Mouse (Mus musculus) heart, postnatal 14 days (tissue): ENCODE measurements around the gene Ola1. TPM values are rescaled to one million over a fixed set of nuclear protein-coding genes. Genes with fewer than 3 reads are reported as not detected.

Experiments
- DNase-seq, 2 experiments: peaks; one replicate each; pipeline ENCODE4 v3.0.0; 2021 to 2022
- intact Hi-C: fragments of 180-260 bp; cut with DNase I; formaldehyde crosslinking; loops from one replicate; pipeline ENCODE4 v1.15.1; 2025
- long read RNA-seq, 2 experiments: library from polyadenylated mRNA; stranded (forward); transcript quantifications; one replicate each; pipeline ENCODE4 v2.0.0; 2021
- total RNA-seq, 2 experiments: library from RNA; stranded (reverse); gene quantifications; 2 replicates each; pipeline ENCODE4 v1.2.3; 2021

The Ola1 gene
- total RNA-seq: 10 to 100 TPM; 48.0 to 50.7 TPM
- long read RNA-seq, experiment 1, transcript Ola1-201 (11 exons, 2,175 nt): major isoform, 35 of 41 reads
- long read RNA-seq, experiment 1, partial matches to known transcripts: 3 of 41 reads
- long read RNA-seq, experiment 1, other reads (novel, unspliced or antisense): 2 of 41 reads
- long read RNA-seq, experiment 2, transcript Ola1-201 (11 exons, 2,175 nt): major isoform, 23 of 25 reads
- long read RNA-seq, experiment 2, partial matches to known transcripts: 0 of 25 reads
- long read RNA-seq, experiment 2, other reads (novel, unspliced or antisense): 2 of 25 reads

- intact Hi-C loops: no loop called here
- no peak for DNase-seq
Observed at GRCm38 (mm10) chr2:73218913-73219312, at the start of gene Ola1. Ola1 (minus strand) TSS chr2:73218924.

GRCm38 (mm10) chr2:73268281-73268680 is 49.6 kb upstream of the Ola1 start:
- intact Hi-C loops: no loop called here
- peak in 1 of 2 experiments; percentile 12 for DNase-seq

DNA sequence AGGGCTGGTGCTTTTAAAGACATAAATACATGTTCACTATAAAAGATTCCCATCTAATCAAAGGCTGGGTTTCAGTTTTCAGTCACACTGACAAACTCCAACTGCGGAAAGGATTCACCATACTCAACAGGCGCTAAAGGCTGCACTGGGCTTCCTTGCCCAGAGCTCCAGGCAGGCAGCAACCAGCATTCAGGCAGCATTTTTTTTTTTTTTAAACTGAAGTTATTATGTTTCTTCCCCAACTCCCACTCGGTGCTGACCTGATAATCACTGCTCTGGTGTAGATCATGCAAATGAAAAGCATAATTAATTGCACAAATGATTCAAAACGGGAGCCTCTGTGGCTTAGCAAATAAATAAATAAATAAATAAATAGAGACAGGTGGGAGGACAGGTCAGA is 49.1 kb upstream of the Ola1 start:
- intact Hi-C loops: no loop called here
- no peak for DNase-seq

- no peak for DNase-seq
- intact Hi-C loops: no loop called here
Observed at GRCm38 (mm10) chr2:73267231-73267630, 48.5 kb upstream of the Ola1 start.

DNA sequence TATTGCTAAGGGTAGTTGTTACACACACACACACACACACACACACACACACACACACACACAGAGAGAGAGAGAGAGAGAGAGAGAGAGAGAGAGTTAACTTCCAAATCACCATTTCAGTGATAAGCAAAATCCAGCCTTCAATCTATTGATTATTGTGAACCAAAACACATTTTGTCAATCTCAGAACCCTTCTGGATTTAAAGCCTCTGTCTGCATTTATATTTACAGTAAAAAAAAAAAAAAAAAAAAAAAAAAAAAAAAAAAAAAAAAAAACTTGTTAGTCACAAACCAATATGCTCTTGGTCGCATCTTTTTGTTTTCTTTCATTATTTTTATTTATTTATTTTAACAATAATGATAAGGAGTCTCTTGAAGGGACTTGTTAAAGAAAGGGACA is 47.9 kb upstream of the Ola1 start:
- DNase-seq: no peak
- intact Hi-C loops: no loop called here

DNA sequence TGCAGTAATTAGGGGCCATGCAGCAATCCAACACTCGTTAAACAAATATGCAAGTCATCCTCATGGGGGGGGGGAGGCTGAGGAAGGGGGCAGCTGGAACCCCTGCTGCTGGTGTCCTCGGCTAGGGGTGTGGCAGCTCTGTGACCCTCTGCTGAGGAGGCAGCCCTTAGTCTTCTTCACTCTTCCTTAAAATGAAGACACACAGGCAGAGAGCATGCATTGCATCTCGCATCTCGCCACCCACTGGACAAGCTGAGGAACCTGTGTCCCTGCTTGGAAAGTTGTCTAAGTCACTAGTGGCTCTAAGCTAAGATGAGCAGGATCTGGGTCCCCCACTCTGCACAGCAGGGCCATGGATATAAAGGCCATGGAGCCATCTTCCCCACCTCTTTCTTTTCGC is 47.3 kb upstream of the Ola1 start:
- intact Hi-C loops: no loop called here
- DNase-seq: no peak

DNA sequence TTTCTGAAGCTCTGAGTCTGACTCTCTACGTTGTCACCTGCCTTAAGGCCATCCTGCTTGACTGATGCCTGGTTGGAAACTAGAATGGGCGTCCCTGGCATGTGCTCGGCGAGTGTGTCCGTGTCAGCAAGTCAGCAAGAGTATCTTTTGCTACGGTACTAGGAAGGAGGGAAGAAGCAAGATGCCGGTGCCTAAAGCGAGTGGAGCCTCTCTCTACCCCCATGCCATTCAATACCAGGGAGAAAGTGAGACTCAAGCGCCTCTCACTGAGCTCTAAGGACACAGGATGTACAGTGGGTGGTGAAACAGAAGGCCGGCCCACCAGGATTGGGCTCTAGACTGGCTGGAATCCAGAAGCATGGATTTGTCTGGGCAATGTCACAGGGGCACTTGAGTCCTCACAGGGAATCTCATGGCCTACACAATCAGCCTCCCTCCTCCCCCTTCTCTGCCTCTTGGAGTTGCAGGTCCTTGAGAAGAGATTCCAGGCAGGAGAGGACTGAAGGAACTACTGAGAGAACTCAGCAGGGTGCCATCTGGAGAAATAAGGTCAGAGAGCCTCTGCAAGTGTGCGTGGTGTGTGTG is 46.0 kb upstream of the Ola1 start:
- intact Hi-C loops: no loop called here
- DNase-seq: no peak

- peak in 1 of 2 experiments; percentile 34 for DNase-seq
- intact Hi-C loops: no loop called here
Observed at GRCm38 (mm10) chr2:73263794-73264610, 45.3 kb upstream of the Ola1 start.

- DNase-seq: peak in 1 of 2 experiments; percentile 36
- intact Hi-C loops: no loop called here
Observed at GRCm38 (mm10) chr2:73263172-73263765, 44.5 kb upstream of the Ola1 start.

GRCm38 (mm10) chr2:73248701-73249100 is 30.0 kb upstream of the Ola1 start:
- intact Hi-C loops: no loop called here
- no peak for DNase-seq

DNA sequence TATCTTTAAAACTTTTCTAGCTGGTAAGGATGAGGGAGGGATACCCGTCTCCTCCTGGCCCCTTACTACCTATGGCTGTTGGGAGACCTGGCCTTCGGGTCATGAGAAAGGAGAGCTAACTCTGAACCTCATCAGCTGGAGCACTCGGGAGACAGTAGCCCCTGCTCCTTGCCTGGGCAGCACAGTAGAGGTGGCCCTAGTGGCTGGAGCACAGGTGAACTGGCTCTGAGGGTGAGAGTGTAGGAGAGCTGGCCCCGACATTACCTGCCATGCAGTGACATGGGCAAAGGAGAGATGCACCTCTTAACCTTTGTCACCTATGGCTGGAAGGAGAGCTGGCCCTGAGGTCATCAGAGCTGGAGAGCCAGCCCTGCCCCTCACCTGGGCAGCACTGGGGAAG is 22.6 kb upstream of the Ola1 start:
- intact Hi-C loops: no loop called here
- DNase-seq: no peak

GRCm38 (mm10) chr2:73231081-73231480 is 12.4 kb upstream of the Ola1 start:
- intact Hi-C loops: no loop called here
- no peak for DNase-seq

DNA sequence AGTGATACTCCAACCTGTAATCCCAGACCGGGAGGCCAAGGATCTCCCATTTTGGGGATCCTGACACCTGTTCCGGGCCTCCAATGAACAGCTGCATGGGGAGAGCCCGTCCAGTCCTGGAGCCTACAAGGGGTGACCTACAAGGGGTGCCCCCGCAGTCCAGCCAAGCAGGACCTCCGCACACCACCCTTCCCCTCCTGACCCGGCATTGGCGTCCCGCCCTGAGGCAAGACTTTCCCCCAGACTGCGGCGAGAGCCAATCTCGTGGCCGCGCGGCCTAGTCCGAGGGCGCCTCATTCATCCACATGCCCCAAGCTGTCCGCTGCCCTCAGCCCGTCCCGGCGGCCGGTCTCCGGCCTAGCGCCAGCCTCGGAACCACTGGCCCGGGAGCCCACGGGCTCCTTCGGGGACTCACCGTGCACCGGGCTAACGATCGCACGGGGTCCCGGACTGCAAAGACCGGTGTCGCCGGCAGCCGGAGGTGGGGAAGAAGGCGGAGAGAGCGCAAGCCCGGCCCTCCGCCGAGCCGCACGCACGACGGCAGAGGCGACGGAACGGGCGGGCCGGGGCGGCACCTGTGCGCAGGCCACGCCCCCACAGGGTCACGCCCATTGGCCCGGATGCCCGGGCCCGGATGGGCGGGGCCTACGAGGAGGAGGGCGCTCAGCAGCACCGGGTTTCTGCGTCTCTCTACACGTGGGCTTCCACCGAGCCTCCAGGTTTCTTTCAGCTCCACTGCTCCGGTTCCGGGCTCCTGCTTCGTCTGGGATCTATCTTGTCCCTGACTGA is 4.7 kb downstream of the Ola1 start:
- peak; percentile 95 to 96 for DNase-seq
- intact Hi-C loops: loop anchor here (2.0 kb wide), 1 partner anchor 57 kb away; the partner anchor contains the start of gene Sp9

GRCm38 (mm10) chr2:73213539-73213870 is 5.2 kb downstream of the Ola1 start:
- intact Hi-C loops: no loop called here

DNA sequence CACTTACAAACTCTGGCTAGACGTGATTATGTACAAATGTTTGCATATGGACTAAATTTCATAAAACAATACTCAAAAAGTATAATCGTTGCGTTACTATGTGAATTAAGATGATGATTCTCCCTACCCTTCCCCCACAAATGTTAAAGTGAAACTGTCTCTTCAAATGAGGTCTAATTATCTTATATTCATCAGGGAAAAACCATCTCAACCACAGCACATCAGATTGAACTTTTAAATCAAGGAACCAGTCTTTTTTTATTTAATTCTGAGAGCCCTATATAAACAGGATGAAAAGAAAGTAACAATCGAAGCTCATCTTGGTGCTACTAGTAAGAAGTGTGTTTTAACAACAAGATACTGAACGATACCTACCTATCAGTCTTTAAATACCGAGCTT is 14.4 kb downstream of the Ola1 start:
- DNase-seq: no peak
- intact Hi-C loops: no loop called here

More at GRCm38 (mm10) chr2:73213539-73213870, 5.2 kb downstream of the Ola1 start:
- no peak for DNase-seq

- DNase-seq: peak in 1 of 2 experiments; percentile 5
- intact Hi-C loops: no loop called here
Observed at GRCm38 (mm10) chr2:73188488-73188887, 30.2 kb downstream of the Ola1 start.

GRCm38 (mm10) chr2:73185185-73185584 is 33.5 kb downstream of the Ola1 start:
- intact Hi-C loops: no loop called here
- no peak for DNase-seq

DNA sequence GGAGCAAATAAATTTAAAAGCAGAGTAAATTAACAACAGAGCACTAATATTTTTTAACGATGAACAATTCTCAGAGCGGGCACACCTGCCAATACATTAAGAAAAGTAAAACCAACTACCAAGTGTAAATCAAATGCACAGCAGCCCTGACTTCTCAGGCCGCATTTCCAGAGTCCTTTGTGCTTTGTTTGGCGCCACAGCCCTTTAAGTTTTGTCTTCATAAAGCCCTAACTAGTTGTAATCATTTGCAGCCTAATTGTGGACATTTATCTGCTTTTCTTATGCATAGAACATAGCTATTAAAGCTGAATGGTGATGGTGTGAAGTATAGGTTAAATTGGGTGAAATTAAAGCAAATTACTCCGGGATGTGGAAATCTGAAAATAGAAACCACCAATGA is 49.2 kb downstream of the Ola1 start:
- DNase-seq: no peak
- intact Hi-C loops: loop anchor here (10.0 kb wide), 1 partner anchor 245 kb away; no protein-coding TSS in a partner anchor

- intact Hi-C loops: loop anchor here (1.0 to 10.0 kb wide), 2 partner anchors 111 to 248 kb away; no protein-coding TSS in a partner anchor
- DNase-seq: peak; percentile 58 to 67
Observed at GRCm38 (mm10) chr2:73167126-73167525, 51.6 kb downstream of the Ola1 start.

DNA sequence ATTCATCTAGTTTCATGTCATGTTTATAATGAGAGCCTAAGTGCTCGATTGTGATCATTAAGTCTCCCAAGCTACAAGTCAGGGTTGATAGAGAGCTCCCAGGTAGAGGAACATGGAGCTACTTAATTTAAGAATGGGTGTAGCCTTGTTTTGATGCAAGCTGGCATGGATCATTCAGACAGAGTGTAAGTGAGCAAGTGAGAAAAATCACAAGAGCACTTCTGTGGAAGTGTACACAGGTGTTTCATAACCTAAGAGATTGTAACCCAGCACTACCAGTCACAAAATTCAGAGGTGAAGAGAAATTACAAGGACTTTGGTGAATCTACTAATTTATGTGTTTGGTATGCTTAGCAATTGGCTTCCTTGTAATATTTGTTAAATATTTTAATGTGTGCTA is 54.1 kb downstream of the Ola1 start:
- intact Hi-C loops: loop anchor here (10.0 kb wide), 1 partner anchor 250 kb away; no protein-coding TSS in a partner anchor
- DNase-seq: no peak
